Mouse (Mus musculus): Measurements from ENCODE around the gene Sez6l2. TPM values are rescaled to one million over a fixed set of nuclear protein-coding genes. Genes with fewer than 3 reads are reported as not detected.
A peak's percentile ranks its signal among the peaks of the same experiment; 100 is the strongest.

The Sez6l2 gene
- polyA plus RNA-seq, 1 experiment from 2014 or later: 32.7 TPM

DNA sequence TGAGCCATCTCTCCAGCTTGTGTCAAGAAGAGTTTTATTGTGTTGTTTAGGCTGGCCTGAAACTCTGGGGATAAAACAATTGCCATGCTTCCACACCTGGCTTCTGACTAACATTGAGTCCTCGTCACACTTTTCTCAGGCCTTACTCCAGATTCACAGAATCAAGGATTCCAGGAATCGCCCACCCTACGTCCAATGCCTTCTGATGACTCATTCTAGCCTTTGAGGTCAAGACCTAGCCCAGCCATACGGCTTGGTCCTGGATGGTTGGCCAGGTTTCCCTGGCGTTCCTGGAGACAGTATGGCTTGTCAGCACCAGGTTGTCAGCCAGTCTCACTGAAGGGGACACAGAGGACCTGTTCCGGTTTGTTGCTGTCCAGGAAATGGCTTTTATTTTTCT, 62.0 kb downstream of the Sez6l2 start:
- 90% methylated on average over 6 of the region's 6 CpGs for WGBS
- Histone ChIP-seq H3K36me3 (peaks cover 38% of the 10 kb centered on the region), H3K4me1 (replicated peaks) (peaks cover 43% of the 10 kb centered on the region), H3K9ac (no peak overlapping the region), H3K4me3 (no peak overlapping the region), H3K27me3 (no peaks in the 10 kb centered on the region), H3K27ac (no peak overlapping the region), H3K4me2 (no peak overlapping the region), H3K9me3 (no peaks in the 10 kb centered on the region)
- ATAC-seq (ENCODE audit: low FRiP score): no peak

DNA sequence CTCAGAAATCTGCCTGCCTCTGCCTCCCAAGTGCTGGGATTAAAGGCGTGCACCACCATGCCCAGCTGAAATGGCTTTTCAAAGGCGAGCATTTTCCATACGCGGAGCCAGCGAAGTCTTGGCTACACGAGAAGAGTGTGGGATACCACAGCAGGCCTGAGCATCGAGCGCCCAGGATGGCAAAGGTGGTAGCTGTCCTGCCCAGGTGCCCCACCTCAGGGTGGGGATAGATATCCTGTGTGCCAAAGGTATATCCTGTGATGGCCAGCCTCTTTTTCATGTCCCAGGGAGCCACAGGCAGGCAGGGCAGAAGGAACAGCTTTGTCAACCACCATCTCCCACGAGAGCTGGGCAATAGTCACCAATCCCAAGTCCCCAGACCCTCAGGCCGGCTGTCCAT, 62.5 kb downstream of the Sez6l2 start:
- Histone ChIP-seq H3K4me2 (no peak overlapping the region), H3K9ac (no peak overlapping the region), H3K4me3 (no peak overlapping the region), H3K4me1 (replicated peaks) (peaks cover 48% of the 10 kb centered on the region), H3K9me3 (no peaks in the 10 kb centered on the region), H3K27me3 (no peaks in the 10 kb centered on the region), H3K27ac (no peak overlapping the region), H3K36me3 (peaks cover 38% of the 10 kb centered on the region)
- 96% methylated on average over 10 of the region's 10 CpGs for WGBS
- ATAC-seq (ENCODE audit: low FRiP score): no peak

DNA sequence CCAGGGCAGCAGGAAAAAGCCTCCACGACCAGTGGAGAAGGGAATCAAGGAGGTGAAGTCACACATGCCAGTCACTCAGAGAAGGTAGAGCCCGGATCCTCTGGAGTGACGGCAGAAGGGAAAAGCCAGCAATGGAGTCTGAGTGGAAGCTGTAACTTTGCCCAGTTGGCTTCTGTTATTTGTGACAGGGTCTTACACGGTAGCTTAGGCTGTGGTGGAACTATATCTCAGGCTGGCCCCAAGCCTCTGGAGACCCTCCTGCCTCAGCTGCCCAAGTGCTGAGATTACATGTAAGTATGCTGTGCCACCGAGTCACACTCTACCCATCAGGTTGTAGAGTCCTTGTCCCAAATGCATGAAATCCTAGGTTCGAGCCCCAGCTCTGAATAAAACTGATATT, 63.0 kb downstream of the Sez6l2 start:
- Histone ChIP-seq H3K27me3 (no peaks in the 10 kb centered on the region), H3K4me2 (no peak overlapping the region), H3K36me3 (peaks cover 38% of the 10 kb centered on the region), H3K4me3 (no peak overlapping the region), H3K9ac (no peak overlapping the region), H3K27ac (no peak overlapping the region), H3K4me1 (replicated peaks) (peaks cover 50% of the 10 kb centered on the region), H3K9me3 (no peaks in the 10 kb centered on the region)
- ATAC-seq (ENCODE audit: low FRiP score): no peak
- WGBS: 96% methylated on average over 6 of the region's 6 CpGs

DNA sequence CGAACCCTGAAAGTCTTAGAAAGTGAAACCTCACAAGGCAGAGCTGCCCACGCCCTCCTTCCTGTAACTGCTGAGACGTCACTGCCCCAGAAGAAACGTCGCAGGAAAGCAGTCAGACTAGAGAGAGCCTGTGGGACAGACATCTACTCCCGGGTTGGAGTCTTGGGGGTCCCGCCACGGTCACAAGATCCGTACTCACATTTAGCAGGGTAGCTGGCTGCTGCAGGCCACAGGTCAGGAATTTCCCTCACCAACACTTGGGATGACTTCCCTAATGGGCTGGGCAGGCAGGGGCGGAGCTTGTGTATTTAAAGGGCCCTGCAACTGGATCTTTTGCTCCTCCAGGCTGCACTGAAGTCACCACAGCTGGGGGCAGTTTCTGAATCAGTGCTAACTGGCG, 64.0 kb downstream of the Sez6l2 start, which contains the start of gene Mvp:
Mvp (minus strand) TSS at position 302 of the 400 bp plus-strand sequence.
- H3K36me3 ChIP-seq: peaks cover 38% of the 10 kb centered on the region
- peak within 1 kb of the TSS; percentile 98; the same call in 1 of the 2 replicates for H3K27ac ChIP-seq
- 70% methylated on average over 11 of the region's 11 CpGs for WGBS
- ATAC-seq (ENCODE audit: low FRiP score): no peak
- no peaks in the 10 kb centered on the region for H3K27me3 ChIP-seq
- peak within 1 kb of the TSS; percentile 92 for H3K9ac ChIP-seq
- peaks cover 52% of the 10 kb centered on the region for H3K4me1 ChIP-seq (replicated peaks)
- H3K4me3 ChIP-seq: peak within 1 kb of the TSS; percentile 65
- no peaks in the 10 kb centered on the region for H3K9me3 ChIP-seq
- peak within 1 kb of the TSS; percentile 93 for H3K4me2 ChIP-seq

DNA sequence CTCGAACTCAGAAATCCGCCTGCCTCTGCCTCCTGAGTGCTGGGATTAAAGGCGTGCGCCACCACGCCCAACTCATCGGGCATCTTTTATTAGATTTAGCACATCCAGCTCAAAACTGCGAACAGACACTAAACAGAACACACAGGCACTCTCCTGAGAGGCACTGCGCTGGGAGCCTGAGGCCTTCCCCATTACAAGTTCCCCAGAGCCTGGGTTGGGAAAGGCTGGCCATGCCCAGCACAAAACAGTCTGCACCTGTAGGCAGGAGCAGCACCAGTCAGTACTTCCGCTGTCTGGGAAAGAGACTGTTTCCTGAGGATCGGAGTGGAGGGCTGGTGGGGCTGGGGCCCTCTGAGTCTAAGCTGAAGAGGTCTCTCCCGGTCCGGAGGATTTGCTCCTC, 64.6 kb downstream of the Sez6l2 start:
- no peak overlapping the region for H3K27ac ChIP-seq
- H3K27me3 ChIP-seq: no peaks in the 10 kb centered on the region
- H3K4me1 ChIP-seq (replicated peaks): peaks cover 57% of the 10 kb centered on the region
- peak overlapping the region; percentile 65 for H3K4me3 ChIP-seq
- no peaks in the 10 kb centered on the region for H3K9me3 ChIP-seq
- peak overlapping the region; percentile 60 for H3K9ac ChIP-seq
- peaks cover 38% of the 10 kb centered on the region for H3K36me3 ChIP-seq
- peak overlapping the region; percentile 93; the same call in 1 of the 2 replicates for H3K4me2 ChIP-seq
- WGBS: 95% methylated on average over 12 of the region's 12 CpGs
- no peak for ATAC-seq (ENCODE audit: low FRiP score)

DNA sequence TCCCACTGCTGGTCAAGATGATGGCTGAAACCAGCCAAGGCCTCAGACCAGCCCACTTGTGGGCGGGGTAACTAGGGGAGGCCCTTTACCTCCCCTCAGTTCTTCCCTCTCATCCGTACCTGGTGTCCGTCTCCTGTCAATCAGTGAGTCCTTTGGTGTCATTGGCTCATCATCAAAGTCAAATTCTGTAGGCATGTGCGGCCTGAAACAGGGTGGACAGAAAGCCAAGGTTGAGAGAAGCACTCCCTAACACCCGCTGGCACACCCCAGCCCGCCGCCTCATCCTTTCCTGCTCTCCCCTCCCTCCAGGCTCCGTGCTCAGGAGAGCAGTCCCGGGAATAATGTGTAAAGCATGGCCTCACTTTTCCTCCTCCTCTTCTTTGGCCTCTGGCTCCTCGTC, 65.7 kb downstream of the Sez6l2 start:
- H3K36me3 ChIP-seq: peaks cover 38% of the 10 kb centered on the region
- peak overlapping the region; percentile 98 for H3K27ac ChIP-seq
- H3K4me3 ChIP-seq: peak overlapping the region; percentile 65
- peaks cover 68% of the 10 kb centered on the region for H3K4me1 ChIP-seq (replicated peaks)
- H3K27me3 ChIP-seq: no peaks in the 10 kb centered on the region
- H3K9ac ChIP-seq: peak overlapping the region; percentile 92
- peak; percentile 15 for ATAC-seq (ENCODE audit: low FRiP score)
- H3K4me2 ChIP-seq: peak overlapping the region; percentile 93
- 3% methylated on average over 10 of the region's 10 CpGs for WGBS
- H3K9me3 ChIP-seq: no peaks in the 10 kb centered on the region

DNA sequence TGATC, 65.9 kb downstream of the Sez6l2 start, which contains the start of gene Pagr1b:
Pagr1b (minus strand) TSS at position 4 of the 5 bp plus-strand sequence.
- peaks cover 38% of the 10 kb centered on the region for H3K36me3 ChIP-seq
- peaks cover 70% of the 10 kb centered on the region for H3K4me1 ChIP-seq (replicated peaks)
- H3K27ac ChIP-seq: peak within 1 kb of the TSS; percentile 98
- H3K4me2 ChIP-seq: peak within 1 kb of the TSS; percentile 93
- no peaks in the 10 kb centered on the region for H3K27me3 ChIP-seq
- peak within 1 kb of the TSS; percentile 92 for H3K9ac ChIP-seq
- no peak for ATAC-seq (ENCODE audit: low FRiP score)
- peak within 1 kb of the TSS; percentile 65 for H3K4me3 ChIP-seq
- no peaks in the 10 kb centered on the region for H3K9me3 ChIP-seq

DNA sequence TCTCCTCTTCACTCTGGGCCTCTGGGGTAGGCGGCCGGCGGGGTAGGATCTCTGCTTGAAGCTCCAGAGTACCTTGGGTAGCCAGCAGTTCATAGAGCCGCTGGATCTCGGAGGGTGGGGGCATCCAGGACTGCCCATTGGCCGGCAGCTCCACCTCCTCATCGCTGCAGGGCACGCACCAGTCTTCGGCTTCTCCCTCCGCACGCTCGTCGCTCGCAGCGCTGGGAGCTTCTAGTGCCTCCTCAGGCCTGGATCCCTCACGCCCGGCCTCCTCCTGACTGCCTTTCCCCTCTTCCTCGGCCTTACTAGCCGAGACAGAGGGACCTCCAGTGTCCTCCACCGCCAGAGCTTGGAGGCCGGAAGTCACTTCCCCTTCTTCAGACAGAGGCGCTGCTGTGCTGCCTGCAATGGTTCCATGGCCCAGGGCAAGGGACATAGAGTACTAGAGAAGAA, 66.1 kb downstream of the Sez6l2 start:
- peak overlapping the region; percentile 93 for H3K4me2 ChIP-seq
- H3K27me3 ChIP-seq: no peaks in the 10 kb centered on the region
- H3K4me3 ChIP-seq: peak overlapping the region; percentile 65
- H3K9ac ChIP-seq: peak overlapping the region; percentile 92
- H3K9me3 ChIP-seq: no peaks in the 10 kb centered on the region
- peaks cover 72% of the 10 kb centered on the region for H3K4me1 ChIP-seq (replicated peaks)
- H3K27ac ChIP-seq: peak overlapping the region; percentile 98
- H3K36me3 ChIP-seq: peaks cover 38% of the 10 kb centered on the region
- under 1% methylated on average over 22 of the region's 22 CpGs for WGBS
- peak; percentile 41 for ATAC-seq (ENCODE audit: low FRiP score)

DNA sequence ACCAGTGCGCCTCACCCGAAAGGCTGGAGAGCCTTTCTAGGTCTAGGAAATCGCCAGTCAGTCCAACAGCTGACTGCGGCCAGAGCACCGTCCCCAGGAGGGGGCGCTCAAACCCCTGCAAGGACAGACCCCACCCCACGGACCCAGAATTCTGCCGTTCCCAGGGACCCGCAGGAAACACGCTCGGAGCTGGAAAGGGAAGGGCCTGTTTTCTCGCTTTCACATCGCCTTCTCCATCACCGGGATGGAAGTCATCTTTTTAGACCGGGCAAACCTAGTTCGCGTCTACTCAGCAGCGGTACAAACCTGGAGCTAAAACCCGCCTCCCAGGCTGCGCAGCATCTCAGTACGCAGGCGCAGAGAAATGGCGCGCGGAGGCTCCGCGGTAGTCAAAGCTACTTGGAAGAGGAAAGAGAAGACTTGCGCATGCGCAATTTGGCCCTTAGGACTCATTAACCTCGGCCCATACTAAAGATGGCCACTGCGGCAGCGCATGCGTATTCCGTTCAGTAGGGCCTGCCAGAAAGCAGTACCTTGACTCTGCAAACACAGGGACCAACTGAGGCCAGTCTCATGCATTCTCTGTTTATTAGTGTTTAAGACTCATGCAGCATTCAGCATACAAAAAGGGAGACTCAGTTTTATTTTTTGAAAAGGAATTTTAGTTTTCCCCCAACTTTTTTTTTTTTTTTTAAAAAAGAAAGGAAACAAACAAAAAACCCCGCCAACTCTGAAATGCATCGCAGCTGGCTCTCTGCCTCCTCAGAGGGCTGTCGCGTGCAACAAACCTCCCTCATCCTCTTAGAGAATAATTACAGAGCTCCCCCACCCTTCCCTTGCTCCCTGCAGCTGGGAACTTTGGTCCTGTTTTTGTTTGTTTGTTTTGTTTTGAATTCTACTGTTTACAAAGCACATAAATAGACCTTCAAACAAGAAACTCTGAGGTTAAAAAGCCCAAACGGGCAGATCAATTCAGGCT, 66.9 kb downstream of the Sez6l2 start, which contains the start of gene Pagr1a:
Pagr1a (minus strand) TSS at position 382 of the 979 bp plus-strand sequence.
- Histone ChIP-seq H3K4me3 (peak within 1 kb of the TSS; percentile 65), H3K4me1 (replicated peaks) (peaks cover 80% of the 10 kb centered on the region), H3K27ac (peak within 1 kb of the TSS; percentile 98), H3K36me3 (peaks cover 40% of the 10 kb centered on the region), H3K4me2 (peak within 1 kb of the TSS; percentile 93), H3K9me3 (no peaks in the 10 kb centered on the region), H3K9ac (peak within 1 kb of the TSS; percentile 92), H3K27me3 (no peaks in the 10 kb centered on the region)
- ATAC-seq (ENCODE audit: low FRiP score): peak; percentile 75
- WGBS: 3% methylated on average over 39 of the region's 39 CpGs

DNA sequence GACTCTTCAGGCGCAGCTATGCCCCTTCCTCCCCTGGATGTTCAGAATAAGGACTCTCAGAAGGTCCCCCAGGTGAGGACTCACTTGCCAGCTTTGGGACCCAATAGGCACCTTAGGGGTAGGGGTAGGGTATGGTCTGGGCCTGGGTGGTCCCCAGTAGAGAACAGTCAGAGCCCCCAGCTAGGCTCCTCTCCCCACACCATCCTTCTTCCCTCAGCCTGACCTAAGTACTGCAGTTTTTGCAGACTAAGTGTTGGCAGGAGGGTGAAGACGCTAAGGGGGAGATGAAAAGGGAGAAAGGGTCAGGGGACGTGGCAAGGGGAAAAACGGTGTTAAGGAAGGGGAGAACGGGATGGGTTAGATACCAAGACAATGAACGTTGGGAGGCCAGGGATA, 67.6 kb downstream of the Sez6l2 start:
- no peaks in the 10 kb centered on the region for H3K9me3 ChIP-seq
- H3K36me3 ChIP-seq: peaks cover 40% of the 10 kb centered on the region
- ATAC-seq (ENCODE audit: low FRiP score): no peak
- H3K4me2 ChIP-seq: peak overlapping the region; percentile 31
- no peaks in the 10 kb centered on the region for H3K27me3 ChIP-seq
- peak overlapping the region; percentile 98 for H3K27ac ChIP-seq
- peak overlapping the region; percentile 84 for H3K9ac ChIP-seq
- WGBS: 62% methylated on average over 6 of the region's 6 CpGs
- no peak overlapping the region for H3K4me3 ChIP-seq
- H3K4me1 ChIP-seq (replicated peaks): peaks cover 87% of the 10 kb centered on the region

DNA sequence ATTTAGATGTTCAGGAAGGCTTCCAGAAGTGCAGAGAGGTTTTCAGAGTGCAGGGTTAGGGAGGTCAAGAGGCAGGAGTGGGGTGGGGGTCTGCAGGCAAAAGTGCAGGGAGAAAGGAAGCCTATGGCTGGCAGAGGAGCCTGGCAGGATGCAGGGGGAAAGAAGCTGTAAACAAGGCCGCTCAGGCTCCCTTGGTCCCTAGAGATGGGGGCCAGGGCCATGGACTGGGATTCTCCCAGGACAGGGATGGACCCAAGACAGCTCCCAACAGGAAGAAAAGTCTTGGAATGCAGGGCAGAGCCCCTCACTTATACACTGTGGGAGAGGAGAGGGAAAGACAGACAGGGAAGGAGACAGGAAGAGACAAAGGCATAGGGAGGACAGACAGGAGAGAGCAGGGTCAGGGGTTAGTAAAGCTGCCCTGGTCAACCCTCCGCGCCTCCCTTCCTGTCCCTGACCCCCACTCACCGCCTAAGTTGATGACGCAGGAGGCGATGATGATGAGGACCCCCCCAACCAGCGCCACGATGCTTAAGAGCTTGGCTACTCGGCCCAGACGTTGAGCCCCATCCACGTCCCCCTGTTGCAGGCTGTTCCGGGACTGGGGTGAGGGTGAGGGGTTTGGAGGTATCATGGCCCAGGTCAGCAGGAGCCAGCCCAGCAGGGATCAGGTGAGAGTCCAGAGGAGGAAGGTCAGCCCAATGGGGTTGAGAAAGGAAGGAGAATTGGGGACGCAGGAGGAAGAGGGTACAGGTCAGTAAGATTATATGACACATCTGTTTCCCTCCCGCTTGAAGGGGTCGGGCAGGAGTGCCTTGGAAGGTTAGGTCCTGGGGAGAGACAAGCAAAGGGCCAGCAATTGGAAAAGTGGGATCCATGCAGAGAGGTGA, 68.3 kb downstream of the Sez6l2 start:
- Histone ChIP-seq H3K4me1 (replicated peaks) (peaks cover 87% of the 10 kb centered on the region), H3K4me3 (no peak overlapping the region), H3K36me3 (peaks cover 40% of the 10 kb centered on the region), H3K27ac (peak overlapping the region; percentile 10; the same call in 1 of the 2 replicates), H3K4me2 (peak overlapping the region; percentile 98), H3K9ac (peak overlapping the region; percentile 84), H3K27me3 (no peaks in the 10 kb centered on the region), H3K9me3 (no peaks in the 10 kb centered on the region)
- ATAC-seq (ENCODE audit: low FRiP score): no peak
- 83% methylated on average over 15 of the region's 15 CpGs for WGBS

DNA sequence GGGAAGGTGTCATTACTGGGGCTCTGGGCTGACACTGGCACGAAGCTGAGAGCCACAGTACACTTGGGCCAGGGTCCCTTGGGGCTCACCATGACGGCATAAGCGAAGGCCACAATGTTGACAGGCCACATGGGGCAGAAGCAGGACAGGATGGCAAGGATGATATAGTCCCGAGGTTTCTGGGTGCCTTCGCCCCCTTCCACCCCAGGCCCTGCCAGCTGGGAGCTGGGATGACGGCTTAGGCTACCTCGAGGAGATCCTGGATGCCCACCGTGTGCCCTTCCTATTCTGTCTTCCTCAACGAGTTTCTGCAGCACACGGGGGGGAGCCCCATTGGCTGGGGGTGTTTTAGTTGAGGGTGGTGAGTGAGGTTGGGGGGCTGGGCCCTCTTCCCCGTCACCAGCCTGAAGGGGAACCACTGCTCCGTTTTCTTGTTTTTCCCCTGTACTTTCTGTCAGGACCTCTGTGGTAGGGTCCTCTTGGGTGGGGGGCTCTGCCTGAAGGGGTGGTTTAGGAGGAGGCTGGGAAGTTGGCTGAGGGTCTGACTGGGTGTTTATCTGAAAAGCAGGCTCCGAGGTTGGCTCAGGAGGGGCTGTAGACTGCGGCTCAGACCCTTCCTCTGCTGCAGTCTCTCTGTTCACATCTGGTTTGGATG, 69.1 kb downstream of the Sez6l2 start:
- peak overlapping the region; percentile 84 for H3K9ac ChIP-seq
- no peaks in the 10 kb centered on the region for H3K27me3 ChIP-seq
- peak overlapping the region; percentile 54 for H3K4me3 ChIP-seq
- peak overlapping the region; percentile 98 for H3K4me2 ChIP-seq
- no peaks in the 10 kb centered on the region for H3K9me3 ChIP-seq
- peaks cover 40% of the 10 kb centered on the region for H3K36me3 ChIP-seq
- H3K27ac ChIP-seq: no peak overlapping the region
- 82% methylated on average over 14 of the region's 14 CpGs for WGBS
- peaks cover 88% of the 10 kb centered on the region for H3K4me1 ChIP-seq (replicated peaks)
- no peak for ATAC-seq (ENCODE audit: low FRiP score)

Data from hindbrain, embryonic 13.5 days (tissue).